Mouse (Mus musculus) liver, embryonic 12.5 days (tissue): ENCODE data around the gene Gcm2. TPM values are rescaled to one million over a fixed set of nuclear protein-coding genes. Genes with fewer than 3 reads are reported as not detected.

ENCODE experiments used
- ATAC-seq: fragments of 200-750 bp; cut with Nextera tagmentation; 2 replicates; pipeline ENCODE4 v1.8.0; 2017; ENCODE audit warnings: moderate number of reproducible peaks, mild to moderate bottlenecking, moderate library complexity
- H3K27ac ChIP-seq: fragments of 300-500 bp; sonication (generic); 2 replicates; pipeline ENCODE4 v1.5.1; 2016; ENCODE audit warnings: mild to moderate bottlenecking
- H3K27me3 ChIP-seq: fragments of 300-500 bp; sonication (generic); replicated peaks from 2 replicates; pipeline ENCODE4 v1.6.1; 2016; ENCODE audit warnings: mild to moderate bottlenecking, moderate library complexity
- H3K36me3 ChIP-seq: fragments of 300-500 bp; sonication (generic); 2 replicates; pipeline ENCODE4 v1.6.1; 2016; ENCODE audit warnings: mild to moderate bottlenecking, moderate library complexity
- H3K4me1 ChIP-seq: fragments of 300-500 bp; sonication (generic); 2 replicates; pipeline ENCODE4 v1.6.1; 2016
- H3K4me2 ChIP-seq: fragments of 300-500 bp; sonication (generic); 2 replicates; pipeline ENCODE4 v1.6.1; 2016; ENCODE audit warnings: mild to moderate bottlenecking, moderate library complexity
- H3K4me3 ChIP-seq: fragments of 300-500 bp; sonication (generic); 2 replicates; pipeline ENCODE4 v1.5.1; 2016; ENCODE audit warnings: mild to moderate bottlenecking, moderate library complexity
- H3K9ac ChIP-seq: fragments of 300-500 bp; sonication (generic); 2 replicates; pipeline ENCODE4 v1.6.1; 2016; ENCODE audit warnings: mild to moderate bottlenecking, moderate library complexity
- H3K9me3 ChIP-seq: fragments of 300-500 bp; sonication (generic); replicated peaks from 2 replicates; pipeline ENCODE4 v1.6.1; 2016; ENCODE audit warnings: mild to moderate bottlenecking, moderate library complexity
- WGBS: fragments of 180-500 bp; shearing (Covaris S2); methylation state at CpG from one replicate; pipeline ENCODE4 v1.1.7; 2016; ENCODE audit not compliant: insufficient replicate concordance; 5-methylcytosine and 5-hydroxymethylcytosine counted together
- polyA plus RNA-seq: library from polyadenylated mRNA; unstranded; fragments of >200 nt; fragmentation: Nextera tagmentation; extraction: Ambion mirVana; gene quantifications from 2 replicates; pipeline ENCODE4 v1.2.1, GENCODE M21; 2016

Gcm2 gene
- polyA plus RNA-seq = not detected in 2 replicates

DNA sequence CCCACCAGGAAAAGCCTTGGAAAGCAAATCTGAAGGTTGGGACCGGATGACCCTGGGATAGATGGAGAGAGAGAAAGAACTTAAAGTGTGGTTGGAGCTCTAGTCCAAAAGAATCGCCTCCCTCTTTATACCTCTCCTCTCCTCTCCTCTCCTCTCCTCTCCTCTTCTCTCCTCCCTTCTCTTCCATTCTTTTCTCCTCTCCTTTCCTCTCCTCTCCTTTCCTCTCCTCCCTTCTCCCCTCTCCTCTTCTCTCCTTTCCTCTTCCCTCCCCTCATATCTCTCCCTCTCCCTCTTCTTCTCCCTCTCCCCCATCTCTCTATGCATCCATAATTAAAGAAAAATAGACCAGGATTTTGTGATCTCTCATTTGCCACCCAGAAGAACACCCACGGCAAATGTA, at the start of gene Gcm2:
TSS of gene Gcm2 (minus strand) at position 101 of the 400 bp plus-strand sequence.
- Histone ChIP-seq H3K4me3 (no peak within 1 kb of the TSS), H3K9me3 (no peaks in the 10 kb centered on the region), H3K9ac (no peak within 1 kb of the TSS), H3K27me3 (peaks cover 63% of the 10 kb centered on the region), H3K4me2 (no peak within 1 kb of the TSS), H3K27ac (no peak within 1 kb of the TSS), H3K36me3 (no peaks in the 10 kb centered on the region), H3K4me1 (no peaks in the 10 kb centered on the region)
- no peak for ATAC-seq
- 79% methylated on average over 2 of the region's 3 CpGs for WGBS

DNA sequence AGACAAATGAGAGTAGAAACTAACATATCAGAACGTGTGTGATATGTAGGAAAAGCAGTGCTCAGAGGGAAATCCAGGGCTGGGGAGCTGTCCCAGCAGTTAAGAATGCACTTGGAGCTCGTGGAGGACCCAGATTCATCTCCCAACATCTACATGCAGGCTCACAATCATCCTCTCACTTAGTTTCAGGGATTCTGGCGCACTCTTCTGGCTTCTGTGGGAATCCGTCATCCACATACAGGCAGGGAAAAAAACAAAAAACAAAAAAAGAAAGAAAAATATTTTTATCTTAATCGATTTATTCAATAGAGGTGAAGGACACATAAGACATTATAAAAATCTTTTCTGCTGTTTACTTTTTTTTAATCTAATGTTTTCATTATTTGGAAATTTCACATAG, 47.6 kb upstream of the Gcm2 start:
- no peaks in the 10 kb centered on the region for H3K9me3 ChIP-seq

DNA sequence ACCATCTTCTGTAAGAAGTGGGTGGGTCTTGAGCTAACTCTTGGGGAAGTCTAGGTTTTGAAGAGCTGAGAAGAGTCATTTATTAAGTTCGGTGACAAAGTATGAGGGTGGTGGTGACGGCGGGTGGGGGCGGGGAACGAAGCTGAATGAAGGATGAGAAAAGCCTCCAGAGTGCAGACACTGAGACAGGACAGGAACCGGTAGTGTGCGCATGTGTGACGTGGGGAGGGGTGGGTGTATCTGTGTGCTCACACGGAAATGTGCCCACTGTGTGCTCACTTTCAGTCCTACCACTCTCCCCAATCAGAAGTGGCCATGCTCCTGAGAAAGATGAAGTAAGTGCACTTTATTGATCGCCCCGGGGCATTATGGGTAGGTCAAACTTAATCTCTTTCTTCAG, 42.3 kb upstream of the Gcm2 start:
- Histone ChIP-seq H3K4me3 (no peak overlapping the region), H3K4me2 (no peak overlapping the region), H3K27ac (no peak overlapping the region), H3K9ac (no peak overlapping the region), H3K4me1 (no peaks in the 10 kb centered on the region), H3K9me3 (no peaks in the 10 kb centered on the region), H3K36me3 (no peaks in the 10 kb centered on the region), H3K27me3 (no peaks in the 10 kb centered on the region)
- WGBS = 58% methylated on average over 11 of the region's 11 CpGs
- ATAC-seq = no peak

More for the DNA sequence above, 47.6 kb upstream of the Gcm2 start:
- 46% methylated on average over 5 of the region's 5 CpGs for WGBS
- no peaks in the 10 kb centered on the region for H3K36me3 ChIP-seq
- H3K27me3 ChIP-seq = no peaks in the 10 kb centered on the region
- no peak overlapping the region for H3K4me3 ChIP-seq
- H3K27ac ChIP-seq = no peak overlapping the region
- ATAC-seq = no peak
- H3K4me1 ChIP-seq = no peaks in the 10 kb centered on the region
- H3K9ac ChIP-seq = no peak overlapping the region
- H3K4me2 ChIP-seq = no peak overlapping the region

DNA sequence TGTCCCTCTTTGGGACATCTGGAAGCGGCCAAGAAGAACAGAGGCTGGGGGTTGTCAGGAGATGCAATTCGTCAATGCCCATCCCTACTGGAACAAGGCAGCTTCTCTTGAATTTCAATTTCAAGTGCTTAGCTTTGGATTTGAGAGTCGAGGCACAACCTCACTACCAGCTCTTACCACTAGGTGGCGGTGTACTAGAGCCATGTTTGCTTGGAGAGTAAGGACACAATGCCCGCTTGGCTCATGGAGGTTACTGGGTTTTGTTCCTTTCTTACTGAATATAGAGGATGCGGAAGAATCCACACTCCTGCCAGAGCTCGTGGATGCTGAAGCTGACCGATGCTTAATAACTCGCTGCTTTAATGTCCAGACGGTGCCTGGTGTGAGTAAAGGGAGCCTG, 35.4 kb upstream of the Gcm2 start:
- H3K4me2 ChIP-seq = no peak overlapping the region
- no peaks in the 10 kb centered on the region for H3K4me1 ChIP-seq
- H3K27ac ChIP-seq = no peak overlapping the region
- no peak for ATAC-seq
- no peaks in the 10 kb centered on the region for H3K36me3 ChIP-seq
- WGBS = 59% methylated on average over 10 of the region's 10 CpGs
- no peaks in the 10 kb centered on the region for H3K27me3 ChIP-seq
- no peak overlapping the region for H3K9ac ChIP-seq
- no peak overlapping the region for H3K4me3 ChIP-seq
- no peaks in the 10 kb centered on the region for H3K9me3 ChIP-seq

DNA sequence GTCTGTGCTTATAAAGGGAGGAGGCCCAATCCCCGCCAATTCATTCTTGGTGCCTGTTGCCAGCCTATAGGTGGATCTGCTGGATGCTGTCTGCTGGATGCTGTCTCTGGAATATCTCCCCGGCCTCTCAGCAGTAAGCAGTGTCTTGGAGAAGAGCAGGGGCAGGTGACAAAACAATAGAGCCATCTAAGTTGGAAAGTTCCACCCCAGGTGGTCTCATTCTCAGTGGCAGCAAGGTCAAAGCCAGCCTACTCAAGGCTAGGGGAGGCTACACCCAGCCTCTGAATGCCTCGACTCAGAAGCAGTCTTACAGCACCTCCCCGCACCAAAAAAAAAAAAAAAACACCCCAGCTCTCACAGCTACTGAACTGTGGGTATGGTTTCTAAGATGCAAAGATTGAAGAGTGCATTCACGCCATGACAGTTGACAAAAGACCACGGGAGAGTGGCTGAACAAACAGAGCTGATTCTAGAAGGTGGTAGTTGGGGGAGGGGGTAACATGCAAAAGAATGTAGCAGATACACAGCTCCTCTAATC, 34.7 kb upstream of the Gcm2 start:
- Histone ChIP-seq H3K4me1 (no peaks in the 10 kb centered on the region), H3K36me3 (no peaks in the 10 kb centered on the region), H3K27me3 (no peaks in the 10 kb centered on the region; the same call in 1 of the 2 replicates), H3K27ac (no peak overlapping the region), H3K9ac (no peak overlapping the region), H3K9me3 (no peaks in the 10 kb centered on the region), H3K4me3 (no peak overlapping the region), H3K4me2 (no peak overlapping the region)
- WGBS = 53% methylated on average over 6 of the region's 6 CpGs
- ATAC-seq = no peak

DNA sequence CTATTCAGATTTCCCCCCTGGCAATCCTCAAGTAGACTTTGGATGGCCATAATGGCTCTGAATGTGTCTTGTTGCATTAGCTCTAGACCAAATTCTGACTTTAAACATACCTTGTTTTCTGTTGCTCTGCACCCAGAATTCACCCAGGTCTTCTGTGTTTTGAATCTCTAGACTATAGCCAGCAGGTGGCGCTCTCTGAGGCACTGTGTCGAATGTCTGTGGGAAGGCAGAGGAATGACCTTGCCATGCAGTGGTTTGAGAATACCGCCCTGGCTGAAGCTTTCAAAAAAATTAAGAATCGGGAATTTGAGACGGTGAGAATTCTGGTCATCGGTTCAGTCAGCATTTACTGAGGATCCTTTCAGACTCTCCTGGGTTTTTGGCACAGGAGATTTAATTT, 24.1 kb upstream of the Gcm2 start:
- no peaks in the 10 kb centered on the region for H3K4me1 ChIP-seq
- H3K36me3 ChIP-seq = no peaks in the 10 kb centered on the region
- WGBS = 7% methylated on average over 6 of the region's 6 CpGs
- H3K9me3 ChIP-seq = no peaks in the 10 kb centered on the region
- no peak overlapping the region for H3K27ac ChIP-seq
- no peak overlapping the region for H3K4me2 ChIP-seq
- peaks cover 3% of the 10 kb centered on the region; the same call in 1 of the 2 replicates for H3K27me3 ChIP-seq
- no peak overlapping the region for H3K4me3 ChIP-seq
- no peak overlapping the region for H3K9ac ChIP-seq
- ATAC-seq = no peak

DNA sequence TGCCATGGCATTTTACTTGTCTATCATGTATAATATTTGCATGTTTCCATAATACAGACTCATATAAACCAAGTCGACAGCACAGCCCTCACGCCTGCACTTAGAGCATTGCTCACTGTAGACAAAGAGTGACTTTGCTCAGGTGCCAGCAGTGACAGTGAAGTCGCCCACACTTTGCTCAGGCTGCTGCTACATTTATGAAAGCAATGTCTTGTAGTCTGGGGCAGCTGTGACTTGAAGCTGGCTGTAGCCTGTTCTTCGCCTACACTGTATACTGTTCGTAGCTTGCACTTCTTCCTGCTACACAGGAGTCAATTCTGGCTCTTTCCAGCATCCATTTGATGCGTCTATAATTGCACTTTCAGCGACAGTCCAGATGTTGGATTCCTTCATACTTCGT, 18.2 kb upstream of the Gcm2 start:
- no peak for ATAC-seq
- WGBS = 74% methylated on average over 8 of the region's 8 CpGs

DNA sequence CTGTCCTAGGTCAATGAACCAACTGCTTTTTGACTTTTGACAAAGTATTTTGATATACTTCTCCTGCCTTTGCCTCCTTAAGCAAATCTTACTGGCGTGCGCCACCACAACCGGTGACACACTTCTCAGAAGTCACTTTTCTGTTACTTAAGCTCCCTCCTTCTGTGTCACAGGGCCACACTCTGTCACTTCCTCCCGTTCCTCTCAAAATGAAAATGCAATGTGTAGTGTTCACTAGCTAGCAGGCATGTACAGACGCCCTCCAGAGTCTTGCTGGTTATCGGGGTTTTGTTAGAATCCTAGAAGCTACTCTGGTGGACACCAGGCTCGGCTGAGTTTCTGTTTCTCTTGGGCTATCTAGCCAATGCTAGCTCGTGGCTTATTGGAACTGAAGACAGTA, 17.5 kb upstream of the Gcm2 start:
- H3K27me3 ChIP-seq = no peaks in the 10 kb centered on the region
- no peaks in the 10 kb centered on the region for H3K36me3 ChIP-seq
- no peaks in the 10 kb centered on the region for H3K9me3 ChIP-seq
- no peak overlapping the region for H3K27ac ChIP-seq
- H3K9ac ChIP-seq = no peak overlapping the region
- 59% methylated on average over 8 of the region's 8 CpGs for WGBS
- H3K4me3 ChIP-seq = no peak overlapping the region
- H3K4me1 ChIP-seq = no peaks in the 10 kb centered on the region
- no peak for ATAC-seq
- H3K4me2 ChIP-seq = no peak overlapping the region

More for the DNA sequence above, 18.2 kb upstream of the Gcm2 start:
- Histone ChIP-seq H3K9ac (no peak overlapping the region), H3K4me2 (no peak overlapping the region), H3K27ac (no peak overlapping the region), H3K4me3 (no peak overlapping the region), H3K36me3 (no peaks in the 10 kb centered on the region), H3K4me1 (no peaks in the 10 kb centered on the region), H3K27me3 (no peaks in the 10 kb centered on the region), H3K9me3 (no peaks in the 10 kb centered on the region)

DNA sequence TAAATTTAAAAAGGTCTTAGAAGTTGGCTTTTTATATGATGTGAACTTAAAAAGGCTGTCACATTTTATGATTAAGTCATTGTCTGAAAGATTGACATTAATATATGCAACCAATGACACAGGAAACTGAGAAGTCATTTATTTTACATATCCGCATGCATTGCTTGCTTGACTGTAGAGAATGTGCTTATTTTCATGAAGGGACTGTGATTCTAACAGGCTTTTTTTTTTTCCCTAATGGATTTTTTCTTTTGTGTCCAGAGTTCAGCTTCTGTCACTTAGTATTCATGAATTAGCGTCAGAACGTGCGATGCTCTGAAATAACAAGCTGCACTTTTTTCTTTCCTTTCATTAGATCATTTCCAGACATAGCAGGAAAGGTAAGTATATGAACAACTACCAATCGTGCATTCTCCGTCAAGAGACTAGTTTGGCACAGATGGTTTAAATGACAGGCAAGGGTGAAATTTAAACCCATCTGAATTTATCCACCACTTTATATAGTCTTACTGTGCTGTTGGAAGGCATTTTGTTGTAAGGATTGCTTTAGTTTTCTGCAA, 12.9 kb upstream of the Gcm2 start:
- Histone ChIP-seq H3K4me2 (no peak overlapping the region), H3K9ac (no peak overlapping the region), H3K27me3 (no peaks in the 10 kb centered on the region), H3K4me3 (no peak overlapping the region), H3K27ac (no peak overlapping the region), H3K4me1 (0 out of 2 replicates have a peak, but pooled peaks cover 4% of the 10 kb centered on the region), H3K36me3 (no peaks in the 10 kb centered on the region), H3K9me3 (no peaks in the 10 kb centered on the region)
- WGBS = 75% methylated on average over 6 of the region's 6 CpGs
- no peak for ATAC-seq

DNA sequence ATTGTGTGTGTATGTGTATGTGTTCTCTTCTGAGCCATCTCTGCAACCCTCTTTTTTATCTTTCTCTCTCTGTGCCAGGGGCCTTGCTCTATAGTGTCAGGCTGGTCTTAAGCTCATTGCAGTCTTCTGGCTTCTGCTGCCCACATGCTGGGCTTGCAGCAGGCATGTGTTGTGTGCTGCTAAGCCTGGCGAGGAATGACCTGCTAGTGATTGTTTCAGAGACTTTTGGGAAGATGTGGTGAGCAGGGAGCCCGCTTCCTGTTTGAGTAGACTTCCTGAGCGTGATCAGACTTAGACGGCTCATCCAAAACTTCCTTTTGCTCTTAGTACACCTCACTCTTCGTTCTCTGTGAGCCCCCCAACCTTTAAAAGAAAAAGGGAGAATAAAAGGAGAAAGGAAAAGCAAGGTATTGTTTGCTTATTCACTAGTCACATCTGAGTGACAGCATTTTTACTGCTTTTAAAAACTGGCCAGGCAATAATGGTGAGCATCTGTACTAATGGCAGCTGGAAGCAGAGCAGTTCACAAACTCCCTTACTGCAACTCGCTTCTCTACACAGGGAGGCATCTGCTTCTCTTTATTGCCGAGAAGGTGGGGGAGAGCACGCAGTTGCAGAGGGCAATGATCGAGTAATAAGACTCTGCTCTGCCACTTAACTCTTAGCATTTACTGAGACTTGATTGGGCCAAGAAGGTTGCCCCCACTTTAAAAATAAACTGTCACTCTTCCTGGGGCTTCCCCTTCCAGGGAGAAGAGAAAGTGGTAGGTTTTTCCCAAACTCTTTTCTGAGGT, 8.5 kb upstream of the Gcm2 start:
- Histone ChIP-seq H3K4me3 (no peak overlapping the region), H3K36me3 (no peaks in the 10 kb centered on the region), H3K4me2 (no peak overlapping the region), H3K27ac (no peak overlapping the region), H3K9me3 (no peaks in the 10 kb centered on the region), H3K27me3 (peaks cover 10% of the 10 kb centered on the region), H3K4me1 (0 out of 2 replicates have a peak, but pooled peaks cover 4% of the 10 kb centered on the region), H3K9ac (no peak overlapping the region)
- WGBS = 21% methylated on average over 9 of the region's 9 CpGs
- ATAC-seq = no peak

DNA sequence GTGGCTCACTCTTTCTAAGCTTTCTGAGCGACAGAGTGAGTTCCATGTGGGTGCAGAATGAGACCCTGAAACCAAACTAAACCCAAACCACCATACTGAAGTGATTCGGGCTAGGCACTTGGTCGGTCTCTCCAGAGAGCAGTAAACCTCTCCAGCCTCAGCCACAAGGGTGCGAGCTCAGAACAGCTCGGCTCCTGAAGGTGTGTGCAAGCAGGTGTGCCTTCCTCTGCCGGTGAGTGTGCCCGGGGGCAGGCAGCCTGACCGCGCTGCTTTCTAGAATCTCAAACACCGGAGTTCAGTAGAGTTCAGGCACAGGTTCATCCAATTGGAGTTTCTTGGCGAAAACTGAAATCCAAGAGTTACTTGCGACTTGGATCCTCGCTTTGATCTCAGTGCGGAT, 3.1 kb upstream of the Gcm2 start, which contains the start of gene Sycp2l:
TSS of gene Sycp2l (plus strand) at position 368 of the 400 bp plus-strand sequence.
- H3K36me3 ChIP-seq = no peaks in the 10 kb centered on the region
- no peak within 1 kb of the TSS for H3K4me3 ChIP-seq
- no peaks in the 10 kb centered on the region for H3K4me1 ChIP-seq
- no peak for ATAC-seq
- WGBS = 30% methylated on average over 14 of the region's 14 CpGs
- H3K27me3 ChIP-seq = peaks cover 53% of the 10 kb centered on the region
- no peak within 1 kb of the TSS for H3K9ac ChIP-seq
- H3K27ac ChIP-seq = no peak within 1 kb of the TSS
- H3K4me2 ChIP-seq = peak within 1 kb of the TSS; percentile 18
- no peaks in the 10 kb centered on the region for H3K9me3 ChIP-seq

DNA sequence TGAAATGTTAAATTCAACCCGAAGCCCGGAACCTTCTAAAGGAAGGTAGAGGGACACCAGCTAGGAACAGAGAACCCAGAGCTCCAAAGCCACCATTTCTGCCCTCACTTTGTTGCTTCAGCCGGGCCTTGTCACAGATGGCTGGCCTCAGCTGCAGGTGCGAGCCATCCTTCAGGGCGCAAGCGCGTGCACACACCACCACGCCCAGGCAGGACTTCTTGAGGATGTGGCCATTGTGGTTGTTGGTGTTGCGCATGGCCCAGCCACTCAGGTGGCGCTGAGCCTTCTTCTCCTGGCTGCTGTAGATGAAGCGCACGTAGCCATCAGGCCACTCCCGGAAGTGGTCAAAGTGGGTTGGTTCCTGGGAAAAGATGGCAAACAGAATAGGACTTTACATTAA, 5.3 kb downstream of the Gcm2 start:
- Histone ChIP-seq H3K27ac (no peak overlapping the region), H3K4me2 (no peak overlapping the region), H3K4me1 (peaks cover 23% of the 10 kb centered on the region), H3K4me3 (no peak overlapping the region), H3K9ac (no peak overlapping the region), H3K27me3 (peaks cover 20% of the 10 kb centered on the region), H3K9me3 (no peaks in the 10 kb centered on the region), H3K36me3 (no peaks in the 10 kb centered on the region)
- no peak for ATAC-seq
- 76% methylated on average over 13 of the region's 13 CpGs for WGBS
